Mouse (Mus musculus) hindbrain, embryonic 10.5 days (tissue): ENCODE results near the gene Ephb3. TPM values are rescaled to one million over a fixed set of nuclear protein-coding genes. Genes with fewer than 3 reads are reported as not detected.
"Not testable (repeated sequence)": the region's sequence is repeated elsewhere in the genome, so short reads cannot be mapped to it uniquely, and the experiment has no call there.

Experiments
- DNase-seq: peaks from one replicate; pipeline ENCODE4 v3.0.0-alpha.2; 2017; ENCODE audit warnings: low spot score
- H3K27ac ChIP-seq: fragments of 300-500 bp; sonication (generic); 2 replicates; pipeline ENCODE4 v1.5.1; 2016; ENCODE audit warnings: mild to moderate bottlenecking, moderate library complexity
- H3K27me3 ChIP-seq: fragments of 300-500 bp; sonication (generic); 2 replicates; pipeline ENCODE4 v1.6.1; 2016; ENCODE audit warnings: mild to moderate bottlenecking; ENCODE audit not compliant: poor library complexity, insufficient read depth, severe bottlenecking
- H3K36me3 ChIP-seq: fragments of 300-500 bp; sonication (generic); 2 replicates; pipeline ENCODE4 v1.6.1; 2016; ENCODE audit warnings: mild to moderate bottlenecking, moderate library complexity
- H3K4me1 ChIP-seq: fragments of 300-500 bp; sonication (generic); replicated peaks from 2 replicates; pipeline ENCODE4 v1.6.1; 2016; ENCODE audit warnings: mild to moderate bottlenecking
- H3K4me3 ChIP-seq: fragments of 300-500 bp; sonication (generic); 2 replicates; pipeline ENCODE4 v1.5.1; 2016; ENCODE audit warnings: mild to moderate bottlenecking, moderate library complexity
- H3K9me3 ChIP-seq: fragments of 300-500 bp; sonication (generic); 2 replicates; pipeline ENCODE4 v1.6.1; 2016; ENCODE audit warnings: mild to moderate bottlenecking, moderate library complexity
- WGBS: fragments of 180-500 bp; shearing (Covaris S2); methylation state at CpG from one replicate; pipeline ENCODE4 v1.1.7; 2016; 5-methylcytosine and 5-hydroxymethylcytosine counted together
- polyA plus RNA-seq: library from polyadenylated mRNA; unstranded; fragments of >200 nt; fragmentation: Nextera tagmentation; extraction: Ambion mirVana; gene quantifications from 2 replicates; pipeline ENCODE4 v1.2.1, GENCODE M21; 2016

Ephb3 gene
- polyA plus RNA-seq = 16.1 and 17.7 TPM in 2 replicates

GRCm38 (mm10) chr16:21204367-21205092 lies at the start of gene Ephb3:
Gene Ephb3, plus strand, starts transcription at chr16:21204755.
- peak; percentile 100 for DNase-seq
- Histone ChIP-seq H3K4me1 (peaks cover 55% of the 10 kb centered on the region), H3K4me3 (peak within 1 kb of the TSS; percentile 75), H3K9me3 (no peaks in the 10 kb centered on the region), H3K36me3 (no peaks in the 10 kb centered on the region), H3K27ac (peak within 1 kb of the TSS; percentile 92), H3K27me3 (peaks cover 38% of the 10 kb centered on the region)
- under 1% methylated on average over 51 of the region's 51 CpGs for WGBS

- H3K27me3 ChIP-seq, DNase-seq, H3K27ac ChIP-seq, H3K36me3 ChIP-seq, H3K4me1 ChIP-seq, H3K9me3 ChIP-seq, H3K4me3 ChIP-seq: not testable (repeated sequence)
These were observed 48.3 kb upstream of the Ephb3 start for GRCm38 (mm10) chr16:21156261-21156660.

- not testable (repeated sequence) for H3K27ac ChIP-seq, H3K36me3 ChIP-seq, H3K4me3 ChIP-seq, H3K9me3 ChIP-seq, DNase-seq, H3K27me3 ChIP-seq, H3K4me1 ChIP-seq
- WGBS = 91% methylated on average over 1 of the region's 1 CpGs
These were observed 45.3 kb upstream of the Ephb3 start for GRCm38 (mm10) chr16:21159226-21159625.

- not testable (repeated sequence) for H3K9me3 ChIP-seq, H3K36me3 ChIP-seq, H3K4me3 ChIP-seq, H3K27ac ChIP-seq, H3K27me3 ChIP-seq, DNase-seq, H3K4me1 ChIP-seq
- 86% methylated on average over 3 of the region's 3 CpGs for WGBS
These were observed 41.1 kb upstream of the Ephb3 start for GRCm38 (mm10) chr16:21163423-21163822.

GRCm38 (mm10) chr16:21165343-21166220 lies 39.0 kb upstream of the Ephb3 start:
- H3K36me3 ChIP-seq, H3K27ac ChIP-seq, H3K4me3 ChIP-seq, H3K4me1 ChIP-seq, H3K27me3 ChIP-seq, H3K9me3 ChIP-seq: not testable (repeated sequence)
- 18% methylated on average over 17 of the region's 19 CpGs for WGBS
- peak; percentile 10 for DNase-seq

- no peak for DNase-seq
- Histone ChIP-seq H3K27me3 (no peaks in the 10 kb centered on the region), H3K27ac (no peak overlapping the region), H3K36me3 (no peaks in the 10 kb centered on the region), H3K4me1 (no peaks in the 10 kb centered on the region), H3K9me3 (no peaks in the 10 kb centered on the region), H3K4me3 (no peak overlapping the region)
- WGBS = 91% methylated on average over 13 of the region's 13 CpGs
These were observed 35.8 kb upstream of the Ephb3 start for GRCm38 (mm10) chr16:21168730-21169129.

- Histone ChIP-seq H3K27me3 (no peaks in the 10 kb centered on the region), H3K4me1 (no peaks in the 10 kb centered on the region), H3K36me3 (no peaks in the 10 kb centered on the region), H3K9me3 (no peaks in the 10 kb centered on the region), H3K4me3 (no peak overlapping the region), H3K27ac (no peak overlapping the region)
- WGBS = no CpG with 5 or more reads among the region's 1 CpGs
- no peak for DNase-seq
These were observed 29.3 kb upstream of the Ephb3 start for GRCm38 (mm10) chr16:21175236-21175635.

- no peaks in the 10 kb centered on the region for H3K4me1 ChIP-seq
- DNase-seq = no peak
- WGBS = 86% methylated on average over 1 of the region's 1 CpGs
- H3K9me3 ChIP-seq = no peaks in the 10 kb centered on the region
- H3K36me3 ChIP-seq = no peaks in the 10 kb centered on the region
- H3K27me3 ChIP-seq = no peaks in the 10 kb centered on the region
- no peak overlapping the region for H3K4me3 ChIP-seq
- H3K27ac ChIP-seq = no peak overlapping the region
These were observed 22.4 kb upstream of the Ephb3 start for GRCm38 (mm10) chr16:21182108-21182507.

- no peaks in the 10 kb centered on the region for H3K4me1 ChIP-seq
- no peak for DNase-seq
These were observed 19.9 kb upstream of the Ephb3 start for GRCm38 (mm10) chr16:21184697-21185096.

GRCm38 (mm10) chr16:21187568-21187967 lies 17.0 kb upstream of the Ephb3 start:
- Histone ChIP-seq H3K27ac (no peak overlapping the region), H3K4me1 (0 out of 2 replicates have a peak, but pooled peaks cover 3% of the 10 kb centered on the region), H3K4me3 (no peak overlapping the region), H3K36me3 (no peaks in the 10 kb centered on the region), H3K27me3 (no peaks in the 10 kb centered on the region), H3K9me3 (no peaks in the 10 kb centered on the region)
- DNase-seq = no peak
- 55% methylated on average over 7 of the region's 7 CpGs for WGBS

More at GRCm38 (mm10) chr16:21184697-21185096, 19.9 kb upstream of the Ephb3 start:
- H3K27me3 ChIP-seq = no peaks in the 10 kb centered on the region
- H3K9me3 ChIP-seq = no peaks in the 10 kb centered on the region
- H3K36me3 ChIP-seq = no peaks in the 10 kb centered on the region
- no peak overlapping the region for H3K27ac ChIP-seq
- no peak overlapping the region for H3K4me3 ChIP-seq

- no peak for DNase-seq
- no peak overlapping the region for H3K27ac ChIP-seq
- 0 out of 2 replicates have a peak, but pooled peaks cover 3% of the 10 kb centered on the region for H3K4me1 ChIP-seq
- H3K36me3 ChIP-seq = no peaks in the 10 kb centered on the region
- H3K4me3 ChIP-seq = no peak overlapping the region
- no peaks in the 10 kb centered on the region for H3K9me3 ChIP-seq
- WGBS = 78% methylated on average over 3 of the region's 3 CpGs
- no peaks in the 10 kb centered on the region for H3K27me3 ChIP-seq
These were observed 16.2 kb upstream of the Ephb3 start for GRCm38 (mm10) chr16:21188345-21188744.

GRCm38 (mm10) chr16:21191569-21191968 lies 13.0 kb upstream of the Ephb3 start:
- no peak for DNase-seq
- Histone ChIP-seq H3K9me3 (no peaks in the 10 kb centered on the region), H3K4me1 (peaks cover 10% of the 10 kb centered on the region), H3K4me3 (no peak overlapping the region), H3K36me3 (no peaks in the 10 kb centered on the region), H3K27ac (no peak overlapping the region), H3K27me3 (no peaks in the 10 kb centered on the region)
- WGBS = 76% methylated on average over 14 of the region's 14 CpGs
